Mouse (Mus musculus): Measurements from ENCODE around the gene Eif2b4. TPM values are rescaled to one million over a fixed set of nuclear protein-coding genes. Genes with fewer than 3 reads are reported as not detected.

Eif2b4 gene
- total RNA-seq, 2 experiments from 2014 or later = 54.9 to 69.8 TPM

DNA sequence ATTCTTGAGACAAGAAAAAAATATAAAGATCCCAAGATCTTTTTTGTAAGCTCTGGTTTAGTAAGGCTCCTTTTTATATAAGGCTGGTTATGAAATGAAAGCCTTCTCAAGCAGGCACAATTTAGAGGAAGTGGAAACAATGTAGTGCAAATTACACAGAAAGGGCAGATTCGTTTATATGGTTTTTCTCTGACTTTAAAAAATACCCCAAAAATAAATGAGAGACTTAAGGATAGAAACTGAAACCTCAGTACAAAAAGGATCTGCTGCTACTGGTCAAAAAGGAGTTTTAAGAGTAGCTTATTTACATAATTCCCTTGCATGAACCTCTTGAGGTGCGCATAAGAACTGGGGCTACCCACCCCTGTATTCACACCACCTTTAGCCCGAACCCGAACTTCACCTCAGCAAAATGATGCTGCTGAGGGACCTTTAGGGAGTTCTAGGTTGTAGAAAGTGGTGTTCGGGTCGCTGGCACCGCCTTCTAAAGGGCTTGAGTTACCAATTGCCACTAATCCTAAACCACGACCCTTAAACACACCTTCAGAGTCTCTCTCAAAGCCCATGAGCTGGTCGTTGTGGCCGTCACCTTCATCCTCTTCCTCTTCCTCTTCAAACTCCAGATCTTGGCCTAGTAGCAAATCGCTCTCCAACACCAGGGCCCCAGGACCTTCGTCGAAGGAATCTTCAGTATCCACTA lies 8.0 kb upstream of the Eif2b4 start:
- DNase-seq (ENCODE audit: low spot score in 2 of 2) = no peak

DNA sequence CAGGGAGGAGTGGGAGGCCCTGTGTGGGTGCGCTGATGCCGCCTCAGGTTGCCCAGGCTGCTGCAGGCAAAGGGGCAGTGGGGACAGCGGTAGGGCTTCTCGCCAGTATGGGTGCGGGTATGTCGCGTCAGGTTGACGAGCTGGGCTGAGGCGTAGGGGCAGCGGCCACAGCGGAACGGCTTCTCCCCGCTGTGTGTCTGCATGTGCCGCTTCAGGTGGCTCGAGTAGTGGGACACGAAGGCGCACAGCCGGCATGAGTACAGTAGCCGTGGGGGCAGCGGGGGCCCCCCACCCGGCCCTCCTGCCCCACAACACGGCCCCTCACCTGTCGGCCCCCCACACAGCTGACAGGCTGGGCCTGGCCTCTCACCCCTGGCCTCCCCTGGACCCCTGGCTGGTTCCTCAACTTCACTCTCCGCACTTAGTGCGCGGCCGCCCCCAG lies 7.1 kb upstream of the Eif2b4 start:
- DNase-seq (ENCODE audit: low spot score in 2 of 2) = peak in 1 of 2 experiments; percentile 17

DNA sequence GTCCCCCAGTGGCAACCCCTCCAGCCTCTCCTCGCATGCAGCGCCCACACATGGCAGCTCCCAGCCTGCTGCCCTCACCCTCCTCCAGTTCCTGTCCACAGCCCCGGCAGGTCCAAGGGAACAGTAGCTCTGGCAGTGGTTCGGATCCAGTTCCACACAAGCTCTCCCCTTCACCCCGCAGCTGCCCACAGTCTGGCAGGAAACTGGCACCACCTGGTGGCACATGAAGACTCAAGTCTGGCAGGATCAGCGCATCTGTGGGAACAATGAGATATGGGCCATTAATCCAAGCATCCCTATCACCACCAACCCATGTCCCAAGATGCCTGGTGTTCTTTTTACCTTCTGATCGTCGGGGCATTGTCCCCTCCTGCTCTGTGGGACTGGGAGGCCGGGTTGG lies 6.7 kb upstream of the Eif2b4 start:
- DNase-seq (ENCODE audit: low spot score in 2 of 2) = peak in 1 of 2 experiments; percentile 24

GRCm38 (mm10) chr5:31199321-31199892 lies 6.2 kb upstream of the Eif2b4 start:
- no peak for DNase-seq (ENCODE audit: low spot score in 2 of 2)

GRCm38 (mm10) chr5:31198616-31199320 lies 5.5 kb upstream of the Eif2b4 start:
- DNase-seq (ENCODE audit: low spot score in 2 of 2) = no peak

- no peak for DNase-seq (ENCODE audit: low spot score in 2 of 2)
These were observed 4.9 kb upstream of the Eif2b4 start for GRCm38 (mm10) chr5:31198170-31198569.

DNA sequence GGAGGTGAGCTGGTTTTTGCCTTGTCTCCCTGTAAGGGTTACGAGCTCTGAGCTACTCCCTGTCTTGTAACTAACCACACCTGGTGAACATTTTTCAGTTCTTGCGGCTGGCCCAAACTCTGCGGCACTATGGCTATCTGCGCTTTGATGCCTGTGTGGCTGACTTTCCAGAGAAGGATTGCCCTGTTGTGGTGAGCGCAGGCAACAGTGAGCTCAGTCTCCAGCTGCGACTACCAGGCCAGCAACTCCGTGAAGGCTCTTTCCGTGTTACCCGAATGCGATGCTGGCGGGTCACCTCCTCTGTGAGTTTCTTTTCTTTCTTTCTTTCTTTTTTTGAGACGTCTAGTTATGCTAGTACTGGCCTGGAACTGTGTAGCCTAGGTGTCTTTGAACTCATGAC lies 3.8 kb upstream of the Eif2b4 start:
- no peak for DNase-seq (ENCODE audit: low spot score in 2 of 2)

- no peak for DNase-seq (ENCODE audit: low spot score in 2 of 2)
These were observed 3.0 kb upstream of the Eif2b4 start for GRCm38 (mm10) chr5:31196207-31196606.

GRCm38 (mm10) chr5:31195671-31196070 lies 2.4 kb upstream of the Eif2b4 start:
- DNase-seq (ENCODE audit: low spot score in 2 of 2) = no peak

DNA sequence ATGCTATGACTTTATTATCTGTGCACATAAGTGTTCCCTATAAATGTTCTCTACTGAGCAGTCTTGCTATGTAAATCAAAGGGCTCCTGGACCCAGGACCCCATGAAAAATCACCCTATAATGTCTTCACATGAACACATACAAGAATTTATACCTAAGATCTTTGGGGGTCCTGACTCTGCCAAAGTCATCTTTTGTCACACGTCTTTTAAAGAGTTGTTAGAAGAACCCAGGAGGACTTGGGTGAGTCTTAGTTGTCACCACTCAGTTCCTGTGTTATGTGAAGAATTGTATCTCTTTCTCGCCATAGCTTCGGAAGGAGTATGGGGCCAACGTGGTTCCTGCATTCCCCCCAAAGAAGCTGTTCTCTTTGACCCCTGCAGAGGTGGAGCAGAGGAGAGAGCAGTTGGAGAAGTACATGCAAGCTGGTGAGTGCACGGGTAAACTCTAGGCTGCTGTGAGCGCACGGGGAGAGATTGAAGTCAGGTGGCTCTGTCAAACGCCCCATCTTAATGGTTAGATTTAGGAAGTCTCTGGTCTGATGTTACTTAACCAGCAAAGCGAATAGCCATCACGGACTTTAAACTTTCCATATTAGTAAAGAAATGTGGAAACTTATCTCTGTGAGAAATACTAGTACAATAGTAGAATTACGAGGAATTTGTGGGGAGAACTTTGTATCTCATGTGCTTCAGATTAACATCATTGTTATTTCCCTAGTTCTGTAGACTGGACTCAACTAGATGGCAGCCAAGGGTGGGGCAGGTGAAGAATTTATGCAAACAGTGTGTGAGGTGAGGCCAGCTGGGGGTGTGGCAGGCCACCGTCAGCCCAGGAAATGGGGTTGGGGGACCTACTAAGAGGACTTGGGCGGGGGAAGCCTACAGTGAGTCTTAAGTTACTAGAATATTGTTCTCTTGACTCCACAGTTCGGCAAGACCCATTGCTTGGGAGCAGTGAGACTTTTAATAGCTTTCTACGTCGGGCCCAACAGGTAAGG lies 1.6 kb upstream of the Eif2b4 start:
- no peak for DNase-seq (ENCODE audit: low spot score in 2 of 2)

DNA sequence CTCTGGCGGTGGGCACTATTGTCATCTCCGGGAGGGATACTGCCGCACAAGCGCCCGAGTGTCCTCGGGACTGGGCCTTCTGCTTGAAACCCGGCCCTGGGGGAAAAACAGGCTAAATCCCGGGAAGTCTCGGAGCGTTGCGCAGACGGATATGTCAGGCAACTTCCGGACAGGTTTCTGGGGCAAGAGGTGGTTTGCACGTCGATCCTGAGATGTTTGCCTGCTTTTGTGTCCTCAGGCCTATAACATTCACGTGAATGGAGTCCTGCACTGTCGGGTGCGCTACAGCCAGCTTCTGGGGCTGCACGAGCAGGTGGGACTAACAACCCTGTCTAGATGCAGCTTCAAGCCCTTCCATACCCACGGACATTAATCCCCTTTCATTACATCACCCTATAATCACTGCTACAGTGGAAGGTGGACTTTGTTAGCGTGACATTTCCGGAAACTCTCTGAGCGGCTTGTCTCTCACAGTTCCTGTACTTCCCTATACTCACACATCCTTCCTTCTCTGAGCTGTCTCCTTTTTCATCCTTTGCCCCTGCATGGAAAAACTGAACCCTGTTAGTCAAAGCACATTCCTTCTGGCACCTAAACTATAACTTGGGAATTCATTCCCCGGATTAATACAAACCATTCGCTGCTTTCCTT lies 526 bp upstream of the Eif2b4 start:
- DNase-seq (ENCODE audit: low spot score in 2 of 2) = no peak

GRCm38 (mm10) chr5:31192045-31192938 lies 938 bp downstream of the Eif2b4 start:
- DNase-seq (ENCODE audit: low spot score in 2 of 2) = peak; percentile 82 to 88

DNA sequence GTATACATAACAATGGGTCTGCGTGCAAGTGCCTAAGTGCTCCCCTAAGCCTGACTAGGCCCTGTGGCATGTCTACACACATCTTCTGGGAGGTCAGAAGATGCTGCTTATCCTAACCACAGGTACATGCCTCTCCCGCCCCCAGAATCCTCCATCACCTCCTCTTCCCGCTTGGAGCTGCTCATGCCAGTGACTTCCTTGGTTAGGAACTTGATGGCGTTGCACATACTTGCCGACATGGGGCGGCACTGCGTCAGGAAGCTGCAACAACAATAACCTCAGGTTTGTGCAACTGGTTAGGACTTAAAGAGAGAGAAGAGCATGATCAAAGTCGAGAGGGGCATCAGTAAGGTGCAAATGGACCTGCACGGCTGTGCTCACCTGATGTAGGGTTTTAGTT lies 3.0 kb downstream of the Eif2b4 start:
- no peak for DNase-seq (ENCODE audit: low spot score in 2 of 2)

GRCm38 (mm10) chr5:31188223-31188840 lies 4.9 kb downstream of the Eif2b4 start:
- DNase-seq (ENCODE audit: low spot score in 2 of 2) = no peak

GRCm38 (mm10) chr5:31183678-31184077 lies 9.6 kb downstream of the Eif2b4 start:
- DNase-seq (ENCODE audit: low spot score in 2 of 2) = no peak

DNA sequence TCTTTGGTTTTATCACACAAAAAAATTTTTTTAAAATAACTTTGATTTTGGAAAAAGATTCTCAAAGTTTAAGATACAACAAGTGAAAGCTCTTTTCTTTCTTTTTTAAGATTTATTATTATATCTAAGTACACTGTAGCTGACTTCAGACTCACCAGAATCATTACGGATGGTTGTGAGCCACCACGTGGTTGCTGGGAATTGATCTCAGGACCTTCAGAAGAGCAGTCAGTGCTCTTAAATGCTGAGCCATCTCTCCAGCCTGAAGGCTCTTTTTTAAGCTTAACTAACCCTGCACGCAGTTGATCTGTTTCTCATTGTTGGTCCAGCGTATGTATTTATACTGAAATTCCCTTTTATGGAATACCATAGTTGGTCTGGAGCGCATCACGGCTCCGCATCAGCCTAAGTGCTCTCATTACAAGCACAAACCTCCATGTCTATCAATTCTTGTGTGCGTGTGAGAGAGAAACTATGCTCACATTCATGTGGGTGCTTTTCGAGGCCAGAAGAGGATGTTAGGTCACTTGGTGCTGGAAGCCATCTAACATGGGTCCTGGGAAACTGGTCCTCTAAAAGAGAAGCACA lies 12.0 kb downstream of the Eif2b4 start:
- DNase-seq (ENCODE audit: low spot score in 2 of 2) = no peak

DNA sequence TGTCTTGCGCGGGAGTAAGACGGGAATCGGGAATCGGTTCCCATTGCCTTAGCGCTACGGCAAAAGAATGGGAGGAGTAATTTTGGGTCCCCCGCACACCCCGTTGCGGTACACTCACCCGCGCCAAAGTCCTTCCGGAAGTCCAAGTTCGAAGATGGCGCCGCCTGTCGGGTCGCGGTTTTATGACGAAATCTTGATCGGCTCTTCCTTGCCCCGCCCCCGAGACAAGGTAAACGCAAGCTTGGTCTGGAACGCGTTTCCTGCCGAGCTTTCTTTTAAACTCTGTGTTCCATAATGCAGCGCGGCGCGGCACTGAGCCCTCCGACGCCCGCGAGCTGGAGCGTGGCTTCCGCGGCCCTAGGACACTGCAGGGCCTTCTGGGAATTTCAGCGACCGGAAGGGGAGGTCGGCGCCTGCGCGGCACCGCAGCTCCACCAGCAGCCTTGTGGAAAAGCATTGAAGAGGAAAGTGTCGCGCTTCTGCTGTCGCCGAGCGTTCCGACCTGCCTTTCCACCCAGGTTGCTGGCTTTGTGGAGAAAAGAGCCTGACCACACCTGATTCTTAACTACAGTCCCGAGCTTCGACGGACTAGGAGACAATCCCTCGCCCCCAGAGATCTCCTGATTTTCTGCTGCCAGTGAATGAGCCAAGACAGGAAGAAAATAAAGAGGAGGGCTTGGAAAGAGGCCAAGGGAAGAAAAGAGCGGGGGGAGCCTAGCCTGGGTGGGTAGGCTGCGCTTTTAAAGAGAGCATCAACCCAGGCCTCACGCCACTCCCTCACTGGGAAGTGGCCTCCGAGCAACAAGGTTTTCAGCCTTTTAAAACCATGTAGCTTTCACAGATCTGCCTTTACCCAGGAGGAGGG lies 13.2 kb downstream of the Eif2b4 start, which contains the start of the genes Gm29609 and Gtf3c2:
Gm29609 (minus strand) TSS at position 146 of the 865 bp plus-strand sequence.
Gtf3c2 (minus strand) TSS at position 379 of the 865 bp plus-strand sequence.
- peak; percentile 93 for DNase-seq (ENCODE audit: low spot score in 2 of 2)

Measured in adrenal gland, adult 18-20 months (tissue).